Mouse (Mus musculus): ENCODE data around the gene Foxa1. TPM values are rescaled to one million over a fixed set of nuclear protein-coding genes. Genes with fewer than 3 reads are reported as not detected.

Foxa1 gene
- polyA plus RNA-seq, 1 experiment from 2014 or later, result 3.2 TPM

- Histone ChIP-seq H3K4me1 (ENCODE audit: control insufficient read depth, insufficient read depth, low read length) (0 out of 2 replicates have a peak, but pooled peaks cover 7% of the 10 kb centered on the region), H3K9ac (ENCODE audit: low read depth, low read length) (no peak overlapping the region), H3K27ac (replicated peaks; ENCODE audit: low read depth, low read length) (no peak overlapping the region), H3K4me3 (ENCODE audit: low read depth, low read length) (no peak overlapping the region), H3K27me3 (replicated peaks; ENCODE audit: control insufficient read depth, insufficient read depth, low read length) (peaks cover 92% of the 10 kb centered on the region), H3K9me3 (ENCODE audit: control insufficient read depth, low read length) (no peaks in the 10 kb centered on the region), H3K36me3 (ENCODE audit: control insufficient read depth, insufficient read depth, low read length) (no peaks in the 10 kb centered on the region), H3K4me2 (ENCODE audit: low read depth, low read length) (no peak overlapping the region)
- 4% methylated on average over 11 of the region's 11 CpGs for WGBS
- no peak for DNase-seq (ENCODE audit: low spot score)
- ATAC-seq (ENCODE audit: low read depth), result no peak
Observed at GRCm38 (mm10) chr12:57536909-57537670, 9.6 kb downstream of the Foxa1 start.

GRCm38 (mm10) chr12:57536056-57536908 is 10.4 kb downstream of the Foxa1 start:
- Histone ChIP-seq H3K4me1 (ENCODE audit: control insufficient read depth, insufficient read depth, low read length) (0 out of 2 replicates have a peak, but pooled peaks cover 7% of the 10 kb centered on the region), H3K4me2 (ENCODE audit: low read depth, low read length) (no peak overlapping the region), H3K4me3 (ENCODE audit: low read depth, low read length) (no peak overlapping the region), H3K27me3 (replicated peaks; ENCODE audit: control insufficient read depth, insufficient read depth, low read length) (peaks cover 92% of the 10 kb centered on the region), H3K36me3 (ENCODE audit: control insufficient read depth, insufficient read depth, low read length) (no peaks in the 10 kb centered on the region), H3K9ac (ENCODE audit: low read depth, low read length) (no peak overlapping the region), H3K9me3 (ENCODE audit: control insufficient read depth, low read length) (no peaks in the 10 kb centered on the region), H3K27ac (replicated peaks; ENCODE audit: low read depth, low read length) (no peak overlapping the region)
- DNase-seq (ENCODE audit: low spot score) (no peak), ATAC-seq (ENCODE audit: low read depth) (no peak)
- 5% methylated on average over 25 of the region's 25 CpGs for WGBS

- Histone ChIP-seq H3K27me3 (replicated peaks; ENCODE audit: control insufficient read depth, insufficient read depth, low read length) (peaks cover 93% of the 10 kb centered on the region), H3K27ac (replicated peaks; ENCODE audit: low read depth, low read length) (no peak overlapping the region), H3K4me2 (ENCODE audit: low read depth, low read length) (peak overlapping the region; percentile 8; the same call in 1 of the 2 replicates), H3K4me1 (ENCODE audit: control insufficient read depth, insufficient read depth, low read length) (0 out of 2 replicates have a peak, but pooled peaks cover 7% of the 10 kb centered on the region), H3K36me3 (ENCODE audit: control insufficient read depth, insufficient read depth, low read length) (no peaks in the 10 kb centered on the region), H3K4me3 (ENCODE audit: low read depth, low read length) (0 out of 2 replicates have a peak overlapping the region, but pooled peaks have one; percentile 3), H3K9me3 (ENCODE audit: control insufficient read depth, low read length) (no peaks in the 10 kb centered on the region), H3K9ac (ENCODE audit: low read depth, low read length) (no peak overlapping the region)
- DNase-seq (ENCODE audit: low spot score), result no peak
- 1% methylated on average over 19 of the region's 39 CpGs for WGBS
- ATAC-seq (ENCODE audit: low read depth), result peak; percentile 23; the same call in 1 of the 2 replicates
Observed at GRCm38 (mm10) chr12:57534879-57535611, 11.7 kb downstream of the Foxa1 start.

GRCm38 (mm10) chr12:57534517-57534878 is 12.2 kb downstream of the Foxa1 start:
- ATAC-seq (ENCODE audit: low read depth), result peak; percentile 19; the same call in 1 of the 2 replicates
- 0 out of 2 replicates have a peak overlapping the region, but pooled peaks have one; percentile 3 for H3K4me3 ChIP-seq (ENCODE audit: low read depth, low read length)

GRCm38 (mm10) chr12:57530474-57530873 is 16.2 kb downstream of the Foxa1 start:
- H3K4me3 ChIP-seq (ENCODE audit: low read depth, low read length), result no peak overlapping the region
- ATAC-seq (ENCODE audit: low read depth) (no peak), DNase-seq (ENCODE audit: low spot score) (no peak)
- WGBS, result 15% methylated on average over 9 of the region's 9 CpGs
- no peak overlapping the region for H3K4me2 ChIP-seq (ENCODE audit: low read depth, low read length)
- H3K9ac ChIP-seq (ENCODE audit: low read depth, low read length), result no peak overlapping the region
- H3K36me3 ChIP-seq (ENCODE audit: control insufficient read depth, insufficient read depth, low read length), result no peaks in the 10 kb centered on the region
- H3K27ac ChIP-seq (replicated peaks; ENCODE audit: low read depth, low read length), result no peak overlapping the region
- H3K9me3 ChIP-seq (ENCODE audit: control insufficient read depth, low read length), result no peaks in the 10 kb centered on the region
- H3K4me1 ChIP-seq (ENCODE audit: control insufficient read depth, insufficient read depth, low read length), result no peaks in the 10 kb centered on the region
- peaks cover 53% of the 10 kb centered on the region for H3K27me3 ChIP-seq (replicated peaks; ENCODE audit: control insufficient read depth, insufficient read depth, low read length)

More at GRCm38 (mm10) chr12:57534517-57534878, 12.2 kb downstream of the Foxa1 start:
- 0 out of 2 replicates have a peak, but pooled peaks cover 7% of the 10 kb centered on the region for H3K4me1 ChIP-seq (ENCODE audit: control insufficient read depth, insufficient read depth, low read length)
- WGBS, result 5% methylated on average over 4 of the region's 6 CpGs
- no peak for DNase-seq (ENCODE audit: low spot score)
- H3K27ac ChIP-seq (replicated peaks; ENCODE audit: low read depth, low read length), result no peak overlapping the region
- H3K9ac ChIP-seq (ENCODE audit: low read depth, low read length), result no peak overlapping the region
- H3K36me3 ChIP-seq (ENCODE audit: control insufficient read depth, insufficient read depth, low read length), result no peaks in the 10 kb centered on the region
- no peaks in the 10 kb centered on the region for H3K9me3 ChIP-seq (ENCODE audit: control insufficient read depth, low read length)
- peak overlapping the region; percentile 8; the same call in 1 of the 2 replicates for H3K4me2 ChIP-seq (ENCODE audit: low read depth, low read length)
- H3K27me3 ChIP-seq (replicated peaks; ENCODE audit: control insufficient read depth, insufficient read depth, low read length), result peaks cover 90% of the 10 kb centered on the region

GRCm38 (mm10) chr12:57528335-57528734 is 18.4 kb downstream of the Foxa1 start:
- Histone ChIP-seq H3K27ac (replicated peaks; ENCODE audit: low read depth, low read length) (no peak overlapping the region), H3K27me3 (replicated peaks; ENCODE audit: control insufficient read depth, insufficient read depth, low read length) (peaks cover 32% of the 10 kb centered on the region), H3K4me2 (ENCODE audit: low read depth, low read length) (no peak overlapping the region), H3K9ac (ENCODE audit: low read depth, low read length) (no peak overlapping the region), H3K9me3 (ENCODE audit: control insufficient read depth, low read length) (no peaks in the 10 kb centered on the region), H3K4me1 (ENCODE audit: control insufficient read depth, insufficient read depth, low read length) (no peaks in the 10 kb centered on the region), H3K4me3 (ENCODE audit: low read depth, low read length) (no peak overlapping the region), H3K36me3 (ENCODE audit: control insufficient read depth, insufficient read depth, low read length) (no peaks in the 10 kb centered on the region)
- DNase-seq (ENCODE audit: low spot score) (no peak), ATAC-seq (ENCODE audit: low read depth) (no peak)
- 72% methylated on average over 4 of the region's 4 CpGs for WGBS

GRCm38 (mm10) chr12:57515702-57516377 is 30.9 kb downstream of the Foxa1 start:
- ATAC-seq (ENCODE audit: low read depth) (no peak), DNase-seq (ENCODE audit: low spot score) (no peak)
- Histone ChIP-seq H3K36me3 (ENCODE audit: control insufficient read depth, insufficient read depth, low read length) (no peaks in the 10 kb centered on the region), H3K4me3 (ENCODE audit: low read depth, low read length) (no peak overlapping the region), H3K4me1 (ENCODE audit: control insufficient read depth, insufficient read depth, low read length) (no peaks in the 10 kb centered on the region), H3K4me2 (ENCODE audit: low read depth, low read length) (no peak overlapping the region), H3K9ac (ENCODE audit: low read depth, low read length) (no peak overlapping the region), H3K27ac (replicated peaks; ENCODE audit: low read depth, low read length) (no peak overlapping the region), H3K9me3 (ENCODE audit: control insufficient read depth, low read length) (no peaks in the 10 kb centered on the region), H3K27me3 (replicated peaks; ENCODE audit: control insufficient read depth, insufficient read depth, low read length) (no peaks in the 10 kb centered on the region)
- 51% methylated on average over 12 of the region's 12 CpGs for WGBS

GRCm38 (mm10) chr12:57514552-57514951 is 32.2 kb downstream of the Foxa1 start:
- no peak overlapping the region for H3K4me2 ChIP-seq (ENCODE audit: low read depth, low read length)
- ATAC-seq (ENCODE audit: low read depth), result no peak
- 60% methylated on average over 1 of the region's 1 CpGs for WGBS

More at GRCm38 (mm10) chr12:57514552-57514951, 32.2 kb downstream of the Foxa1 start:
- Histone ChIP-seq H3K9me3 (ENCODE audit: control insufficient read depth, low read length) (no peaks in the 10 kb centered on the region), H3K27me3 (replicated peaks; ENCODE audit: control insufficient read depth, insufficient read depth, low read length) (no peaks in the 10 kb centered on the region), H3K9ac (ENCODE audit: low read depth, low read length) (no peak overlapping the region), H3K36me3 (ENCODE audit: control insufficient read depth, insufficient read depth, low read length) (no peaks in the 10 kb centered on the region), H3K4me1 (ENCODE audit: control insufficient read depth, insufficient read depth, low read length) (no peaks in the 10 kb centered on the region), H3K27ac (replicated peaks; ENCODE audit: low read depth, low read length) (no peak overlapping the region), H3K4me3 (ENCODE audit: low read depth, low read length) (no peak overlapping the region)
- no peak for DNase-seq (ENCODE audit: low spot score)

All from embryonic facial prominence, embryonic 14.5 days (tissue).